Mouse (Mus musculus): ENCODE results near the gene Hmg20a. TPM values are rescaled to one million over a fixed set of nuclear protein-coding genes. Genes with fewer than 3 reads are reported as not detected.

The Hmg20a gene
- polyA plus RNA-seq, 1 experiment: 62.3 TPM

- no peaks in the 10 kb centered on the region for H3K36me3 ChIP-seq (ENCODE audit: control insufficient read depth, insufficient read depth, low read length)
- H3K27ac ChIP-seq (ENCODE audit: control insufficient read depth, insufficient read depth, low read length): no peak overlapping the region
- 95% methylated on average over 12 of the region's 12 CpGs for WGBS
- DNase-seq: no peak
- H3K4me3 ChIP-seq (ENCODE audit: control insufficient read depth, insufficient read depth, low read length): no peak overlapping the region
- TF ChIP-seq CTCF (IDR thresholded peaks at IDR 0.05; ENCODE audit: borderline replicate concordance, control insufficient read depth, extremely low read depth, insufficient read depth, low read length, poor library complexity) (no peak), POLR2A (IDR thresholded peaks at IDR 0.05; ENCODE audit: control insufficient read depth, extremely low read depth, insufficient read depth, low read length, poor library complexity) (no peak)
- H3K27me3 ChIP-seq (ENCODE audit: control insufficient read depth, insufficient read depth, low read length): no peaks in the 10 kb centered on the region
- no peaks in the 10 kb centered on the region for H3K4me1 ChIP-seq (replicated peaks; ENCODE audit: control insufficient read depth, insufficient read depth, low read length)
These were observed 121.6 kb downstream of the Hmg20a start for GRCm38 (mm10) chr9:56540051-56540450.

DNA sequence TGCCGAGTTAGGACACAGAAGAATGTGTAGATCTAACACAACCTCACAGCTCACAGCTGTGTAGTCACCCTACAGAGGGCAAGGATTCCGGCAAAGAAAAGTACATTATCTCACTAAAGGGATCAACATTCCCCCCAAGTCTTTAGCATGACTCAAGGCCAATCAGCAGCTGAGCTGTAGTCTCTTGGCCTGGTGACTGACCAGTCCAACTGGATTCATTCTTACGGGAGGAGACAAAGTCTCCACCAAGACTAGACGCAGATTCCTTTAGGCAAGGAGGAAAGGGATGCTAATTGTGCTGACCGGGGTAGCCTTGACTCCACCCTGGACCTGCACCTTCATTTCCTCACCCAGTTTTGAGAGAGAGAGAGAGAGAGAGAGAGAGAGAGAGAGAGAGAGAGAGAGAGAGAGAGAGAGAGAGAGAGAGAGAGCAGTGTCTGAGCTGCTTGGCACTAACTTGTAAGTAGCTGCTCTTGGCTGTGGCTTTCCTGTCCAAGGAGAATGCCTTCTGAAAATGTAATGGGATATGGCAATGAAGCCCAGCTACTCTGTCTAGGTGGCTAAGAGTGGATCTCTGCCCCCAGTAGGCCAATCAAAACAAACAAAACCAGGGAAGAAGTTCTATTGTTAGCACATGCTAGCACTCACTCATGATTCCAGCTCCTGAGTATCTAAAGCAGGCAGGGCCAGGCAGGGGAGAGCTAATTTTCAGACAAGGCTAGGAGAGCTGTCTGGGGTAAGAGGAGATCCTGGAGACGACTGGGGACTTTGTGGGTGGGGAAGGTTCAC lies 126.5 kb downstream of the Hmg20a start:
- H3K4me1 ChIP-seq (replicated peaks; ENCODE audit: control insufficient read depth, insufficient read depth, low read length): peaks cover 1% of the 10 kb centered on the region
- no peaks in the 10 kb centered on the region for H3K36me3 ChIP-seq (ENCODE audit: control insufficient read depth, insufficient read depth, low read length)
- no peaks in the 10 kb centered on the region for H3K27me3 ChIP-seq (ENCODE audit: control insufficient read depth, insufficient read depth, low read length)
- no peak overlapping the region for H3K27ac ChIP-seq (ENCODE audit: control insufficient read depth, insufficient read depth, low read length)
- 94% methylated on average over 6 of the region's 6 CpGs for WGBS
- H3K4me3 ChIP-seq (ENCODE audit: control insufficient read depth, insufficient read depth, low read length): no peak overlapping the region
- no peak for DNase-seq
- TF ChIP-seq CTCF (IDR thresholded peaks at IDR 0.05; ENCODE audit: borderline replicate concordance, control insufficient read depth, extremely low read depth, insufficient read depth, low read length, poor library complexity): no peak
- no peak for TF ChIP-seq POLR2A (IDR thresholded peaks at IDR 0.05; ENCODE audit: control insufficient read depth, extremely low read depth, insufficient read depth, low read length, poor library complexity)

Other genes starting within 250 kb of the Hmg20a start
- gene Peak1, start 542 bp upstream of the Hmg20a start, polyA plus RNA-seq (2012; rRNA removed): 8.6 and 8.7 TPM in 2 replicates

Data from thymus, adult 2 months (tissue).